Mouse (Mus musculus) liver, embryonic 15.5 days (tissue): Measurements from ENCODE around the gene Wnt6. TPM values are rescaled to one million over a fixed set of nuclear protein-coding genes. Genes with fewer than 3 reads are reported as not detected.
"Not testable (repeated sequence)": the region's sequence is repeated elsewhere in the genome, so short reads cannot be mapped to it uniquely, and the experiment has no call there.

ENCODE experiments used
- ATAC-seq: fragments of 200-750 bp; cut with Nextera tagmentation; 2 replicates; pipeline ENCODE4 v1.8.0; 2017; ENCODE audit warnings: moderate number of reproducible peaks, mild to moderate bottlenecking, moderate library complexity; ENCODE audit not compliant: insufficient read depth
- H3K27ac ChIP-seq: fragments of 300-500 bp; sonication (generic); replicated peaks from 2 replicates; pipeline ENCODE4 v1.5.1; 2015; ENCODE audit warnings: mild to moderate bottlenecking, inconsistent platforms
- H3K27me3 ChIP-seq: fragments of 300-500 bp; sonication (generic); 2 replicates; pipeline ENCODE4 v1.6.1; 2015; ENCODE audit warnings: mild to moderate bottlenecking, inconsistent platforms
- H3K36me3 ChIP-seq: fragments of 300-500 bp; sonication (generic); replicated peaks from 2 replicates; pipeline ENCODE4 v1.6.1; 2015; ENCODE audit warnings: moderate library complexity, mild to moderate bottlenecking, inconsistent platforms
- H3K4me1 ChIP-seq: fragments of 300-500 bp; sonication (generic); replicated peaks from 2 replicates; pipeline ENCODE4 v1.6.1; 2015; ENCODE audit warnings: inconsistent platforms
- H3K4me2 ChIP-seq: fragments of 300-500 bp; sonication (generic); 2 replicates; pipeline ENCODE4 v1.6.1; 2015; ENCODE audit warnings: moderate library complexity, mild to moderate bottlenecking, inconsistent platforms
- H3K4me3 ChIP-seq: fragments of 300-500 bp; sonication (generic); replicated peaks from 2 replicates; pipeline ENCODE4 v1.5.1; 2015; ENCODE audit warnings: mild to moderate bottlenecking, inconsistent platforms
- H3K9ac ChIP-seq: fragments of 300-500 bp; sonication (generic); 2 replicates; pipeline ENCODE4 v1.6.1; 2015; ENCODE audit warnings: moderate library complexity, mild to moderate bottlenecking, inconsistent platforms
- H3K9me3 ChIP-seq: fragments of 300-500 bp; sonication (generic); replicated peaks from 2 replicates; pipeline ENCODE4 v1.6.1; 2016; ENCODE audit warnings: inconsistent platforms
- WGBS: fragments of 180-500 bp; shearing (Covaris S2); methylation state at CpG from one replicate; pipeline ENCODE4 v1.1.7; 2015; ENCODE audit warnings: mixed read lengths; ENCODE audit not compliant: insufficient replicate concordance; 5-methylcytosine and 5-hydroxymethylcytosine counted together
- polyA plus RNA-seq: library from polyadenylated mRNA; unstranded; fragments of >200 nt; fragmentation: Nextera tagmentation; extraction: Ambion mirVana; gene quantifications from 2 replicates; pipeline ENCODE4 v1.2.1, GENCODE M21; 2015

The Wnt6 gene
- polyA plus RNA-seq, 1 experiment from 2014 or later, result 0.09 TPM

DNA sequence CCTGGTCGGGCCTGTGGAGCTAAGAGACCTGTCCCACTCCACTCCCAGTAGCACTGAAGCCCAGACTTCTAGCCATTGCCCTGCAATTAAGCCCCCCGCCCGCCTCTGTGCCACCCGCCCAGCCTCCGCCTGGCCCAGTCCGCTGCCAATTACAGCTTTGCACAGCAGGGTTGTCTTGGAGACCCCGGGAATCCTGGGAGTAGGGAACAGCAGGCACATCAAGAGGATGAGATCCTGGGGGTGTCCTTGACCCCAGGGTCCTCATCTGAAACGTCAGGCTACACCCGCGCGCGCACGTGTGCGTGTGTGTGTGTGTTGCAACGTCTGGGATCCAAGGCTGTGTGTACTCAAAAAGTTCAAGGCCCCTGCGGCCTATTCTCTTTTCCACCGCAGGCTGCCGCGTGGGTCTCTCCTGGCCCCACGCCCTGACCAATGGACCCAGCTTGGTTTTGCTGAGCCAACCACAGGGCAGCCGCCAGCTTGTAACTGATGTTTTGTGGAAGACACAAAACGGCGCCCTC, 35.9 kb downstream of the Wnt6 start:
- no peaks in the 10 kb centered on the region for H3K36me3 ChIP-seq
- WGBS, result 6% methylated on average over 23 of the region's 23 CpGs
- H3K4me1 ChIP-seq, result peaks cover 20% of the 10 kb centered on the region
- H3K4me3 ChIP-seq, result no peak overlapping the region
- H3K9ac ChIP-seq, result no peak overlapping the region
- no peak overlapping the region for H3K27ac ChIP-seq
- no peak overlapping the region for H3K4me2 ChIP-seq
- H3K27me3 ChIP-seq, result peaks cover 92% of the 10 kb centered on the region
- ATAC-seq, result no peak
- no peaks in the 10 kb centered on the region for H3K9me3 ChIP-seq

DNA sequence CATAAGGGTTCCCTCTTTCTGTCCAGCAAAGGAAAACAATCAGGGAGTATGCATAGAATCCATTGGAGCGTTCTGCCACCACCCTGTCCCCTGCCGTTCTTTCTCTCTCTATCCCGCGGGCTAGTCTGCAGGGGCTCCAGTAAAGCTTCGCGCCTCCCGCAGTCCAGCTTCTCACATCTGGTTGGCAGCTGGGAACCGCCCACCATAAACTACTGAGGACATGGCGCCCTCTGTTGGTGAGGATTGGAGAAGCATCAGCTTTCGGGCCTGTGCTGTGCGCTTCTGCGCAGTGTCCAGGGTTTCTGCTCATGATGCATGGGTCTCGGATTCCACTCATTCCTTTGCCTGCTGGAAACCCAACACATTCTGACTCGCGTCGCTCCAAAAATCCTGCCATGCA, 36.4 kb downstream of the Wnt6 start:
- Histone ChIP-seq H3K36me3 (no peaks in the 10 kb centered on the region), H3K4me2 (no peak overlapping the region), H3K9me3 (no peaks in the 10 kb centered on the region), H3K4me3 (no peak overlapping the region), H3K27ac (no peak overlapping the region), H3K27me3 (peaks cover 88% of the 10 kb centered on the region), H3K4me1 (peaks cover 16% of the 10 kb centered on the region), H3K9ac (no peak overlapping the region)
- ATAC-seq, result no peak
- WGBS, result 1% methylated on average over 16 of the region's 16 CpGs

DNA sequence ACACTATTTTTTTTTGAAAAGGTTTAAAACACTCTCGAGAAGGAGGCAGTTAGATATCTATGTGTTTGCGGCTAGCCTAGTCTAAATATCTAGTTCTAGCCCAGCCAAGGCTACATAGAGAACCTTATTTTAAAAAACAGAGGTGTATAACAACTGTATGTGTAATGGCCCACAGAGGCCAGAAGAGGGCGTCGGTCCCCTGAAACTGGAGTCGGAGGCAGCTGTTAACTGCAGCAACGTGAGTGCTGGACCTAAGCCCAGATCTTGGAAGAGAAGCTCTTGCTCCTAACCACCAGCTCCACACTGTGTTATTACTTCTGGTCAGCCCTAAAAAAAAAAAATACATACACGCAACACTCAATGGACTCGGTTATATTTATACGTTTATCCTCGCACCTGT, 37.3 kb downstream of the Wnt6 start:
- Histone ChIP-seq H3K4me3 (no peak overlapping the region), H3K27me3 (peaks cover 78% of the 10 kb centered on the region), H3K4me1 (peaks cover 11% of the 10 kb centered on the region; the same call in 1 of the 2 replicates), H3K27ac (no peak overlapping the region), H3K9me3 (no peaks in the 10 kb centered on the region), H3K36me3 (no peaks in the 10 kb centered on the region), H3K4me2 (no peak overlapping the region), H3K9ac (no peak overlapping the region)
- ATAC-seq, result no peak
- WGBS, result 47% methylated on average over 10 of the region's 10 CpGs

DNA sequence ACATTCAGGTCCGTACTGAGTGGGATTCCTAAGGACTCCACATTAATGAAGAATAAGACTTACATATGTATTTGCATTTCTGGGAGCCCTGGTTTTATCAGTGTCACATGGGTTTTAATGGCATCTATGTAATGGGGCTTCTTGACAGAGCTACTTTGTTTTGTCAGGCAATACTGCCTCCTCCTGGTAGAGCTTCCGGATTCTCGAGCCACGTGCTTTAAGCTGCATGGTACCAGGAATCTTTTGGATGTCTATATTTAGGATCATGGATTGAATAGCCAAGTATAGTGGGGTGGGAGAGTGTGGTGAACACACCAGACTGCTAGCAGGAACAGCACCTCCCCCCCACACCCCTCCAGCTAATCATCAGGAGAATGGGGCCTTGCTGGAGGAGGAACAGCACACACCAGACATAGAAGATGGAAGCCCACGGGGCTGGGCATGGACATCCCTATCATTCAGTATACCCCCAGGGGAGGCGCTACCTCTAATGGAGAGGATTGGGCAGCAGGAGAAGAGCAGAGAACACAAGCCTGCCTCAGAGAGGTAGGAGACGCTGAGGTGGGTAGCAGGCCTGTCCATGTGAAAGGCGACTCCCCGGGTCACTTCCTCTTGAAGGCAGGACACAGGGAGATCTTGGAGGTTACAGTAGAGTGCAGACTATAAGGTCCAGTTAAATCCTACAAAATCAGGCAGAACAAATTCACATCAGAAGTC, 43.4 kb downstream of the Wnt6 start:
- no peak for ATAC-seq
- Histone ChIP-seq H3K9me3 (no peaks in the 10 kb centered on the region), H3K4me3 (no peak overlapping the region), H3K4me1 (0 out of 2 replicates have a peak, but pooled peaks cover 6% of the 10 kb centered on the region), H3K9ac (no peak overlapping the region), H3K27ac (no peak overlapping the region), H3K27me3 (peaks cover 17% of the 10 kb centered on the region), H3K36me3 (no peaks in the 10 kb centered on the region), H3K4me2 (no peak overlapping the region)
- WGBS, result 63% methylated on average over 9 of the region's 9 CpGs

DNA sequence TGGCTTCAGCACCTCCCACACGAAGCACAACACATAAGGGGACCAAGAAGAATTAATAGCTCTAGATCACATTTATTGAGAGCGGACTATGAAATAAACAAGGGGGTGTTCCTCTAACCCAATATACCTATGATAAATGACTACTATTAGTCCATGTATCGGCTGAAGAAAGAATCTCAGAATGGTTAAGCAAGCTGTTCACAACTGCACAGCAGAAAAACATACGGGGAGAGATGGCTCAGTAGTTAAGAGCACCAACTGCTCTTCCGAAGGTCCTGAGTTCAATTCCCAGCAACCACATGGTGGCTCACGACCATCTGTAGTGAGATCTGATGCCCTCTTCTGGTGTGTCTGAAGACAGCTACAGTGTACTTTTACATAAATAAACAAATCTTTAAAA, 44.3 kb downstream of the Wnt6 start:
- H3K4me3 ChIP-seq, H3K4me1 ChIP-seq, H3K4me2 ChIP-seq, H3K27ac ChIP-seq, H3K36me3 ChIP-seq, H3K9ac ChIP-seq, H3K9me3 ChIP-seq, ATAC-seq: not testable (repeated sequence)
- 73% methylated on average over 6 of the region's 6 CpGs for WGBS
- peaks cover 11% of the 10 kb centered on the region; the same call in 1 of the 2 replicates for H3K27me3 ChIP-seq

DNA sequence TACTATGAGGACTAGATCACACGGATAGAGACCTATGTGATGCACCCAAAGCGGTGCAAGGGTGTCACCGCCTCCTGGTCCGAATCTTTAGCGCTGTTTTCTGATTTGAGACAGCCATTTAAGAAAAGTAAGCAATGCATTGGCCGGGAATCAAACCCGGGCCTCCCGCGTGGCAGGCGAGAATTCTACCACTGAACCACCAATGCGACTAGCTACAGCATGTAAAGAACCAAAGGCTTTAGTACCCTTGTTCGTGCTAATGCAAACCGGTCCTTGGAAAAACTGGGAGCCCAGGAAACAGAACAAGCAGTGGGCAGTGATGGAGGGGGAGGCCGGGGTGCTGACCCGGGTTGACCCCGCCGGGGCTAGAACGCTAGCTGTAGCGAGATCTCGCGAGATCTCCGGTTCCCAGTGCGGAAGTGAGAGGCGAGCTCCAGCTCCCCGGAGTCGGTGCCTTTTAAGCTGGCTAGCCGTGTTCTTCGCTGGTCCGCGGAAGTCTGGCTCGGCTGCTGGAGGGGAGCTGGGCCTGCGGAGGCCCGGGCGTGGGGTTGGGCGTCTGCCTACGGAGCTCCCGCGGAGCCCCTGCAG, 45.0 kb downstream of the Wnt6 start:
- Histone ChIP-seq H3K4me2 (peak overlapping the region; percentile 74), H3K9me3 (no peaks in the 10 kb centered on the region), H3K27ac (peak overlapping the region; percentile 51; the same call in 1 of the 2 replicates), H3K36me3 (no peaks in the 10 kb centered on the region), H3K27me3 (peaks cover 4% of the 10 kb centered on the region; the same call in 1 of the 2 replicates), H3K4me3 (peak overlapping the region; percentile 67), H3K9ac (peak overlapping the region; percentile 63), H3K4me1 (0 out of 2 replicates have a peak, but pooled peaks cover 6% of the 10 kb centered on the region)
- peak; percentile 79 for ATAC-seq
- WGBS, result 7% methylated on average over 38 of the region's 38 CpGs

DNA sequence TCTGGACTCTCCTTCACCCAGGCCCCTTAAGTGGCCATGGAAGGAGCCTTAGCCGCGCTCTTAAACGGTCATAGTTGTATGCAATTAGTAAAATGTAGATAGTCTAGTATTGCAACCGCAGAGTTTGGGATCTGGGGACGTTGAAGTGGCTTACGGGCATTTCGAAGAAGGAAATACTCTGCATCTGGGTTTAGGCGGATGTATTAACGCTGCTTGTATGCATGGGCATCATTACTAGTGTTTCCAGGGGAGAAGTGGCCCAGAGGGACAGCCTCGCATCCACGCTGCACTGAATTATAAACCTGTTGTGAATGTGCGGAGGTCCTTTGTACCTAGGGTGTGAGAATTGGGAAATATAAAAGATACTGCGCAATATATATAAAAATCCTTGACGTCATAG, 45.5 kb downstream of the Wnt6 start:
- H3K27ac ChIP-seq, result peak overlapping the region; percentile 51; the same call in 1 of the 2 replicates
- 14% methylated on average over 14 of the region's 14 CpGs for WGBS
- ATAC-seq, result peak; percentile 15; the same call in 1 of the 2 replicates

DNA sequence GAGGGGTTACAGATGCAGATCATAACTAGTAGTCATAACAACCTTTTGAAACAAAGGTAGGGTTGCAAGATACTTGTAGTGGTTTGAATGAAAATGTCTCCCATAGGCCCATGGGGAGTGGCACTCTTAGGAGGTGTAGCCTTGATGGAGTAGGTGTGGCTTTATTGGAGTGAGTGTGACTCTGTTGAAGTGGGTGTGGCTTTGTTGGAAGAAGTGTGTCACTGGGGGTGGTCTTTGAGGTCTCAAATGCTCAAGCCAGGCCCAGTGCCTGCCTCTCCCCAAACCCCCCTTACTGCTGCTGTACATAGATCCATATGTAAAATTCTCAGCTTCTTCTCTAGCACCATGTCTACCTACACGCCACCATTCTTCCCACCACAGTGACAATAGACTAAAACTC, 46.8 kb downstream of the Wnt6 start:
- H3K36me3 ChIP-seq, result no peaks in the 10 kb centered on the region
- H3K4me3 ChIP-seq, result no peak overlapping the region
- H3K4me2 ChIP-seq, result no peak overlapping the region
- no peak overlapping the region for H3K27ac ChIP-seq
- 68% methylated on average over 1 of the region's 1 CpGs for WGBS
- no peaks in the 10 kb centered on the region; the same call in 1 of the 2 replicates for H3K27me3 ChIP-seq
- H3K9me3 ChIP-seq, result no peaks in the 10 kb centered on the region
- ATAC-seq, result no peak
- H3K4me1 ChIP-seq, result 0 out of 2 replicates have a peak, but pooled peaks cover 6% of the 10 kb centered on the region
- no peak overlapping the region for H3K9ac ChIP-seq

More for the DNA sequence above, 45.5 kb downstream of the Wnt6 start:
- peak overlapping the region; percentile 63 for H3K9ac ChIP-seq
- peak overlapping the region; percentile 67 for H3K4me3 ChIP-seq
- peak overlapping the region; percentile 74 for H3K4me2 ChIP-seq
- H3K36me3 ChIP-seq, result no peaks in the 10 kb centered on the region
- 0 out of 2 replicates have a peak, but pooled peaks cover 6% of the 10 kb centered on the region for H3K4me1 ChIP-seq
- H3K9me3 ChIP-seq, result no peaks in the 10 kb centered on the region
- H3K27me3 ChIP-seq, result no peaks in the 10 kb centered on the region; the same call in 1 of the 2 replicates

DNA sequence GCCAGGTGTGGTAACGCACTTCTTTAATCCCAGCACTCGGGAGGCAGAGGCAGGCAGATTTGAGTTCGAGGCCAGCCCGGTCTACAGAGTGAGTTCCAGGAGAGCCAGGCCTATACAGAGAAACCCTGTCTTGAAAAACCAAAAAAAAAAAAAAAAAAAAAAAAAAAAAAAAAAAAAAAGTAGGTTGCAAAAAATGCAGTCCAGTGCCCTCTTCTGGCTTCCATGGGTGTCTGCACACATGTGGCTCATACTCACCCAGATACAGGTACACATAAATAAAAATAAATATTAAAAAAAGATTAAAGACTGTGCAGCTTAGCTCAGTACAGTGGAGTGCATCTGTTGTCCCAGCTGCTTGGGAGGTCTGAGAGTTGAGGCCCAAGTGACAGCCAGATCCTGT, 51.9 kb downstream of the Wnt6 start:
- H3K27me3 ChIP-seq, H3K27ac ChIP-seq, H3K9ac ChIP-seq, H3K36me3 ChIP-seq, H3K9me3 ChIP-seq, H3K4me3 ChIP-seq, H3K4me2 ChIP-seq, ATAC-seq, H3K4me1 ChIP-seq: not testable (repeated sequence)
- 72% methylated on average over 4 of the region's 4 CpGs for WGBS

DNA sequence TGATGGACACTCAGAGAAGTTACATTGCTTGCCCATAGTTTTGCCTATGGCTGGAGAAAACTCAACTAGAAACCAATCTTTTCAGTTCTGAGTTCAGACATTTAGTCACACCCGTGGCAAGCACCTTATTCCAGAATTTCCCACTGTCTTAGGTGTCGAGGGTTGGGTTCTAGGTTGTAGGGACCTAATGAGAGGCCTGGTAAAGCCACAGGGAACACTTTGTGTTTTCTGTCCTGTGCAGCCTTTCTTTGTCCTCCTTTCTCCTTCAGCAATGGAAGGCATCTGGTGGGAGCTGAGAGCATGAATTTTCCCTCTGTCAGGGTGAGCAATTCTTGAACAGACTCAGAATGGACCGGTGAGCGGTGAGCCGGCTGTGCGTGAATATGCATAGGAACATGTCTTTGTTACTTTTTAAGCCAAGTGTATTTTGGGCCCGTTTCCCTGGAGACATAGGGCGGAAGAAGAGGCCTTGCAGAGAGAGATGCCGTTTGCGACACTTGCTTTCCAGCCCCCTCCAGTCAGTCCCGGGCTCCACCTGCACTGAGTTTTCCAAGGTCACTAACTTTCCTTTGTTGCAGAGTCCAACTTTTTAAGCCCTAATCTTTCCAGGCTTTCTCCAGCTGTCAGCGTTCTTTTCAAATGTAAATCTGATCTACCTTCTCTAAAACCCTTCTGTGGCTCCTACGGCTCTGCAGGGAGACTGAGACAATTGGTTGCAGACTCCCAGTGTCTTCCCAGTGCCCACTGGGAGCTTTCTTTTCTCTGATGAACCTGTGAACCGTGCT, 53.0 kb downstream of the Wnt6 start:
- no peaks in the 10 kb centered on the region for H3K27me3 ChIP-seq
- H3K4me3 ChIP-seq, result no peak overlapping the region
- H3K36me3 ChIP-seq, result no peaks in the 10 kb centered on the region
- H3K9me3 ChIP-seq, result no peaks in the 10 kb centered on the region
- ATAC-seq, result no peak
- no peak overlapping the region for H3K27ac ChIP-seq
- H3K4me2 ChIP-seq, result no peak overlapping the region
- WGBS, result 38% methylated on average over 14 of the region's 14 CpGs
- H3K4me1 ChIP-seq, result no peaks in the 10 kb centered on the region
- no peak overlapping the region for H3K9ac ChIP-seq

DNA sequence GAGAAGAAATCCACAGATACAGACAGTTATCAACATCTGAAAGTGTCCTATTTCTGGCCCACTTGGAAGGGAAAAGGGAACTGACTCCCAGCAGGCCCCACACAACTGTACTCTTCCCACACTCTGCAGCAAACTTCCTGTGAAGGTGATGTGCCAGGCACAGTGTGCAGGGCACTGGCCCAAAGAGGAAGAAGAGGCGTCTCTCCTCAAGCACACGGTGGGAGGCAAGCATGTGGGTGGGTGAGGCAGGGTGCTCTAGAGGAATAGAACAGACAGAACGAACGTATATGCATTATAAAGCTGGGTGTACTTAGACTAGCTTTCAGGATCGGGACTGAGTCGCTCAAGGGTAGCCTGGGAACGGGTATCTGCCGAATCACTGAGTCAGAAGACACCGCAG, 58.4 kb downstream of the Wnt6 start:
- no peaks in the 10 kb centered on the region for H3K9me3 ChIP-seq
- no peak overlapping the region for H3K27ac ChIP-seq
- no peak overlapping the region for H3K9ac ChIP-seq
- no peak overlapping the region for H3K4me2 ChIP-seq
- no peaks in the 10 kb centered on the region for H3K36me3 ChIP-seq
- 45% methylated on average over 9 of the region's 9 CpGs for WGBS
- no peaks in the 10 kb centered on the region for H3K27me3 ChIP-seq
- H3K4me1 ChIP-seq, result no peaks in the 10 kb centered on the region
- H3K4me3 ChIP-seq, result no peak overlapping the region
- no peak for ATAC-seq
